Mouse (Mus musculus) forebrain, embryonic 14.5 days (tissue): Measurements from ENCODE around the gene Cdc34. TPM values are rescaled to one million over a fixed set of nuclear protein-coding genes. Genes with fewer than 3 reads are reported as not detected.
A peak's percentile ranks its signal among the peaks of the same experiment; 100 is the strongest.

Source experiments
- ATAC-seq: fragments of 200-750 bp; cut with Nextera tagmentation; 2 replicates; pipeline ENCODE4 v1.8.0; 2017; ENCODE audit warnings: mild to moderate bottlenecking, moderate library complexity
- DNase-seq: peaks from one replicate; pipeline ENCODE4 v3.0.0-alpha.2; 2015; ENCODE audit warnings: low spot score
- H3K27ac ChIP-seq: fragments of 300-500 bp; sonication (generic); 2 replicates; pipeline ENCODE4 v1.5.1; 2014; ENCODE audit warnings: low read depth, mild to moderate bottlenecking, control low read depth, low read length, moderate library complexity
- H3K27me3 ChIP-seq: fragments of 300-500 bp; sonication (generic); replicated peaks from 2 replicates; pipeline ENCODE4 v1.6.1; 2014; ENCODE audit warnings: low read length, control low read depth, mixed read lengths; ENCODE audit not compliant: control insufficient read depth, insufficient read depth
- H3K36me3 ChIP-seq: fragments of 300-500 bp; sonication (generic); 2 replicates; pipeline ENCODE4 v1.6.1; 2014; ENCODE audit warnings: low read length, control low read depth; ENCODE audit not compliant: control insufficient read depth, insufficient read depth
- H3K4me1 ChIP-seq: fragments of 300-500 bp; sonication (generic); 2 replicates; pipeline ENCODE4 v1.6.1; 2014; ENCODE audit warnings: antibody characterized with exemption, low read length, control low read depth; ENCODE audit not compliant: control insufficient read depth, insufficient read depth
- H3K4me2 ChIP-seq: fragments of 300-500 bp; sonication (generic); 2 replicates; pipeline ENCODE4 v1.6.1; 2014; ENCODE audit warnings: mild to moderate bottlenecking, control low read depth, low read length
- H3K4me3 ChIP-seq: fragments of 300-500 bp; sonication (generic); 2 replicates; pipeline ENCODE4 v1.5.1; 2014; ENCODE audit warnings: low read depth, low read length, control low read depth
- H3K9ac ChIP-seq: fragments of 300-500 bp; sonication (generic); 2 replicates; pipeline ENCODE4 v1.6.1; 2014; ENCODE audit warnings: mild to moderate bottlenecking, low read length, control low read depth, moderate library complexity
- H3K9me3 ChIP-seq: fragments of 300-500 bp; sonication (generic); replicated peaks from 2 replicates; pipeline ENCODE4 v1.6.1; 2016; ENCODE audit warnings: low read length, control low read depth, mixed read lengths; ENCODE audit not compliant: control insufficient read depth
- WGBS: fragments of 180-500 bp; shearing (Covaris S2); extraction: QIAGEN DNeasy Blood & Tissue Kit; methylation state at CpG from one replicate; pipeline ENCODE4 v1.1.7; 2014; 5-methylcytosine and 5-hydroxymethylcytosine counted together
- polyA plus RNA-seq: library from polyadenylated mRNA; unstranded; fragments of >200 nt; fragmentation: Nextera tagmentation; extraction: Ambion mirVana; gene quantifications from 2 replicates; pipeline ENCODE4 v1.2.1, GENCODE M21; 2014

Cdc34 gene
- polyA plus RNA-seq, 1 experiment from 2014 or later = 76.9 TPM

DNA sequence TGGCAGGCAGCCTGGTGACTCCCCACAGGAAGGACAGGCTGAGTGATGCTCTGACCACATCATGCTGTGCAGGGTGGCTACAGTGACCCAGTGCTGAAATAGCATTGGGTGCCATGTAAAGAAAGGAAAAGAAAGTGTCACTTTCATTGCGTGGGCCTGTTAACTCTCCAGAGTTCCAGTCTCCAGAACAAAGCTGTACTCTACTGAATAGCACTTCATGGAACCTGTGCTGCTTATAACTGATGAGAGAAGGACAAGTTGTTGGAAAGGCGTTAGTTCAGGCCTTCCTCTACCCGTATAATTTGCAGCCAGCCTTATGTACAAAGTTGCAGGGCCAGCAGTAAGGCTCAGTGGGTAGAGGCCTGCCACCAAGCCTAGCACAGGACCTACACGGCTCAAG lies 6.7 kb downstream of the Cdc34 start, which contains the start of gene Gzmm:
TSS of gene Gzmm (plus strand) at position 301 of the 400 bp plus-strand sequence.
- H3K4me3 ChIP-seq = no peak within 1 kb of the TSS
- no peaks in the 10 kb centered on the region for H3K9me3 ChIP-seq
- peaks cover 56% of the 10 kb centered on the region for H3K36me3 ChIP-seq
- H3K27ac ChIP-seq = no peak within 1 kb of the TSS
- no peaks in the 10 kb centered on the region for H3K27me3 ChIP-seq
- DNase-seq = no peak
- WGBS = 83% methylated on average over 4 of the region's 4 CpGs
- no peak within 1 kb of the TSS for H3K4me2 ChIP-seq
- H3K4me1 ChIP-seq = peaks cover under 1% of the 10 kb centered on the region
- H3K9ac ChIP-seq = no peak within 1 kb of the TSS
- ATAC-seq = no peak

DNA sequence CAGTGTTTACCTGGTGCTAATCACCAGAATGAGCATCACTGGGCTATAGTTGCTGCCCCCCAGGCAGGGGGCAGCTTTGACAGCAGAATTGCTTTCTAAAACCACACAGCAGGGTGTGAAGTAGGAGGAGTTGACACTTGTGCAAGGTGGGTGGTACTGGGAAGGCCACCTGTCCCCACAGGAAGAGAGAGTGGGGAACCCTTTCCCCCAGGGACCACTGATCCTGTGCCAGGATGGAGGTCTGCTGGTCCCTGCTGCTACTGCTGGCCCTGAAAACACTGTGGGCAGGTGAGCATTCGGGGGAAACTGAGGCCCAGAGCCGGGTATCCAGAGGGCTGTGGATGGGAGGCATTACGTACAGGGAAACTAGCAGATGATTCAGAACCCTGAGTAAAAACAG lies 7.2 kb downstream of the Cdc34 start:
- peaks cover 55% of the 10 kb centered on the region for H3K36me3 ChIP-seq
- H3K27ac ChIP-seq = no peak overlapping the region
- 100% methylated on average over 3 of the region's 3 CpGs for WGBS
- no peaks in the 10 kb centered on the region for H3K9me3 ChIP-seq
- no peaks in the 10 kb centered on the region for H3K4me1 ChIP-seq
- H3K9ac ChIP-seq = no peak overlapping the region
- ATAC-seq = no peak
- H3K4me2 ChIP-seq = no peak overlapping the region
- no peaks in the 10 kb centered on the region for H3K27me3 ChIP-seq
- no peak for DNase-seq
- no peak overlapping the region for H3K4me3 ChIP-seq

DNA sequence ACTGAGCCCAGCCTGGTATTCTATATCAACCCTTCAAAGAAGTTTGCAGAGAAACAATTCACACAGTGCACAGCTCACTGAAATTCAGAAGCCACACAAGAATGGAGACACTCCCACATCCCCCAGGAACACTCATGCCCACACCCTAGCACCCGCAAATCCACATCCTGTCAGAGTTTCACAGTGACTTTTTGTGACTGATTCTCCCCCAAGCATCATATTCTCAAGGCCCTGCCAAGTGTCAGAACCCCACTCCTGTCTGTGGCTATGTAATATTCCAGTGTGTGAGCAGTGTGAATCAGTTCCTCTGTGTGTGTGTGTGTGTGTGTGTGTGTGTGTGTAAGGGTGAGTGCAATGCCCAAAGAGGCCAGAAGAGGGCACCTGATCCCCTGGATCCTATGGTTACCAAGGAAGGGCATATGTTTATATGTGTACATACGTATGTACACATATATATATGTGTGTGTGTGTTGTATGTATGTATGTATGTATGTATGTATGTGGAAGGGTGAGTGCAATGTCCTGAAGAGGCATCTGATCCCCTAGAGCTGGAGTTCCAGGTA lies 10.1 kb downstream of the Cdc34 start:
- Histone ChIP-seq H3K27ac (no peak overlapping the region), H3K36me3 (peaks cover 26% of the 10 kb centered on the region), H3K4me1 (no peaks in the 10 kb centered on the region), H3K9me3 (no peaks in the 10 kb centered on the region), H3K4me3 (no peak overlapping the region), H3K4me2 (no peak overlapping the region), H3K27me3 (no peaks in the 10 kb centered on the region), H3K9ac (no peak overlapping the region)
- 95% methylated on average over 2 of the region's 2 CpGs for WGBS
- no peak for DNase-seq
- no peak for ATAC-seq

DNA sequence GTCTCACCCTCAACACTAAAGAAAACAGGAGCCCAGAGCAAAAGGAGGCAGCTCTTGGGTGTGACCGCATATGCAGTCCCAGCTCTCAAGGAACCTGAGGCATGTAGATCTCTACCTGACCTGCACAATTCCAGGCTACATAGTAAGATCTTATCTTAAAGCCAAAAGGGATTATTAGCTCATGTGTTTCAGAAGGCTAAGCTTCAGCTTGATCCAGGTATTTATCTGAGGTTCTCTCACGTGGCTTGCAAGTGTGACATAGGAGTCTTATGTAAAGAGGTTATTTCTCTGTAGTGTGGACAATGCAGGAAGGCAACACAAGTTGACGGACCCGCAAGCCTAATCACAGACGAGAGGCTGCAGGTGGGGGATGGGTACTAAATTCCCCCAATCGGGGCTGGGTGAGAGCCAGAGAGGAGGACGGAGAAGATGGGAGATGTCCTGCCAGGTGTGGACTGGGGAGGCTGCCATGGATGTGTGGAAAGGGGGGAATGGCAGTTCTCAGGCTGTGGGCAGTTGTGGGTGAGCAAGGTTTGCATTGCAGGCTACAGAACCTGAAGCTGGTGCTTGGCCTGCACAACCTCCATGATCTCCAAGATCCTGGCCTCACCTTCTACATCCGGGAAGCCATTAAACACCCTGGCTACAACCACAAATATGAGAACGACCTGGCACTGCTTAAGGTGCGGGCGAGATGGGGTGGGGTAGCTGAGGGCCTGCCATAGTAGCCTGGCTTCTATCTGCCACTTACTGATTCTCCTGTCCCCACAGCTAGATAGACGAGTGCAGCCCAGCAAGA lies 11.8 kb downstream of the Cdc34 start:
- ATAC-seq = no peak
- no peak overlapping the region for H3K4me3 ChIP-seq
- H3K9ac ChIP-seq = no peak overlapping the region
- no peak for DNase-seq
- H3K27me3 ChIP-seq = no peaks in the 10 kb centered on the region
- H3K4me2 ChIP-seq = no peak overlapping the region
- no peaks in the 10 kb centered on the region for H3K4me1 ChIP-seq
- peaks cover 9% of the 10 kb centered on the region for H3K36me3 ChIP-seq
- 79% methylated on average over 12 of the region's 12 CpGs for WGBS
- H3K9me3 ChIP-seq = no peaks in the 10 kb centered on the region
- H3K27ac ChIP-seq = no peak overlapping the region

DNA sequence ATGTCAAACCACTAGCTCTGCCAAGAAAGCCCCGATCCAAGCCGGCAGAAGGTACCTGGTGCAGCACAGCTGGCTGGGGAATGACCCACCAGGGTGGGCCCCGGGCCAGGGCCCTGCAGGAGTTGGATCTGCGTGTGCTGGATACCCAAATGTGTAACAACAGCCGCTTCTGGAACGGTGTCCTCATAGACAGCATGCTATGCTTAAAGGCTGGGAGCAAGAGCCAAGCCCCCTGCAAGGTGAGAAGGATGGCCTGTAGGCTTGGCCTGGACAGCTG lies 12.3 kb downstream of the Cdc34 start:
- H3K4me1 ChIP-seq = no peaks in the 10 kb centered on the region
- WGBS = 84% methylated on average over 6 of the region's 6 CpGs
- DNase-seq = no peak
- H3K27me3 ChIP-seq = no peaks in the 10 kb centered on the region
- H3K4me3 ChIP-seq = no peak overlapping the region
- no peak overlapping the region for H3K4me2 ChIP-seq
- ATAC-seq = no peak
- no peak overlapping the region for H3K9ac ChIP-seq
- no peak overlapping the region for H3K27ac ChIP-seq
- peaks cover 4% of the 10 kb centered on the region for H3K36me3 ChIP-seq
- H3K9me3 ChIP-seq = no peaks in the 10 kb centered on the region

DNA sequence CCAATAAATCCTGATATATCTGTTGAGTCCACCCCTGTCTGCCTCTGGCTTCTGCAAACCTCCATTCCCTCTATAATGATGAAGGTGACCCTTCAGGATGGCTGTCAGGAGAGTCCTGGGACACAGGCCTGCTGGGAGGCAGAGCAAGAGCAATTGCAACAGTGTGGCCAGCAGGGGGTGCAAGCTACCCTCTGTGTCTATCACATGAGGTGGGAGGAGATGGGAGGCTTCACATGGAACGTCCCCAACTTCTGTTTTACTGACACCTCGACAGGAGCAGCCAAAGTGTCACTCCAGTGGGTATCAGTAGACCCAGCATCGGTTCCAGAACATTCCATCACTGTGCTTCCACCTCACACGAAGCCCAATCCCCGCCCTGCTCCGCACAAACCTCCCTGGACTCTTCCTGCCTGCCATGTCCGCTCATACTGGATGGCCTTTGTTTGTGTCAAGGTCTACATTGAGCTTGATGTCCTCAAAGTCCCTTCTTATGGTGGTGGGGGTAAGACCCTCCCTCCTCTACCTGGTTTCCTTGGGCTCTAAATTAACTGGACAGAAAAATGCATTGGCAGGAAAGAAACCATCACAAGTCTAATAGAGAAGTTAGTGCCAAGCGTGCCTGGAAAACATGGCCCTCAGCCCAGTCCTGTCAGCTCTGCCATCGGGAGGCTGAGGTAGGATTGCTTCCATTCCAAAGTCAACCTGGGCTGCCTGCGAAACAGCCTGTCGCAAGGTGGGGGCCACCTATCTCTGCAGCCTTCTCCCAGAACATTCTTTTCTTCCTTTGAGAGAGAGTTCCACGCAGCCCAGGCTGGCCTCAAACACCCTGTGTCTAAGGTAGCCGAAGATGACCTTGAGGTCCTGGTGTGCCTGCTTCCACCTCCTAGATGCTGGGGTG lies 13.5 kb downstream of the Cdc34 start:
- WGBS = 67% methylated on average over 13 of the region's 13 CpGs
- no peaks in the 10 kb centered on the region for H3K9me3 ChIP-seq
- H3K27ac ChIP-seq = no peak overlapping the region
- no peak overlapping the region for H3K4me3 ChIP-seq
- peak; percentile 75 for DNase-seq
- H3K4me1 ChIP-seq = no peaks in the 10 kb centered on the region
- peak; percentile 56 for ATAC-seq
- no peaks in the 10 kb centered on the region for H3K27me3 ChIP-seq
- H3K9ac ChIP-seq = no peak overlapping the region
- H3K4me2 ChIP-seq = no peak overlapping the region
- H3K36me3 ChIP-seq = no peaks in the 10 kb centered on the region

DNA sequence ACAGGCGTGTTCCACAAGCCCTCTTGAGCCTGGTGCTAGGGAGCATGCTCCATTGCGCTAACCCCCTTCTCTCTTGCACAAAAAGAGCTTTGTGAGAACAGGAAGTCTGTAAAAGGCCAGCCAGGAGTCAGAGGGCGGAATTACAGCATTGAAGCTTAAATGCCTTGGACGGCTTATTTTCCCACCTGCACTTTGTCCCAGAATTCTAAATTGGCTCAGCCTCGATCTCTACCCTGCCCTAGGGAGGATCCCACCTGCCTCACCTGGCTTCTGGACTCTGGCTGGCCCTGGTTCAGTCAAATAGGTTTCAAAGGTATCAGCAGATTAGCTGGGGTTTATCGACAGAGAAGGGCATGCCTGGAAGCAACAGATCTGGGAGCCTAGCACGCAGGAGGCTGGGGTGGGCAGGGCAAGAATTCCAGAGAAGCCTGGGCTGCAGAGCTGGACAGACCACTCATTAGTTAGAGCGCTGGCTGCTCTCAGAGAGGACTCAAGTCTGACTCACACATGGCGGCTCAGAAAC lies 14.2 kb downstream of the Cdc34 start:
- ATAC-seq = no peak
- H3K36me3 ChIP-seq = no peaks in the 10 kb centered on the region
- H3K27me3 ChIP-seq = no peaks in the 10 kb centered on the region
- no peak overlapping the region for H3K4me3 ChIP-seq
- H3K9me3 ChIP-seq = no peaks in the 10 kb centered on the region
- DNase-seq = no peak
- H3K9ac ChIP-seq = no peak overlapping the region
- H3K27ac ChIP-seq = no peak overlapping the region
- WGBS = 65% methylated on average over 9 of the region's 9 CpGs
- H3K4me1 ChIP-seq = no peaks in the 10 kb centered on the region
- no peak overlapping the region for H3K4me2 ChIP-seq

DNA sequence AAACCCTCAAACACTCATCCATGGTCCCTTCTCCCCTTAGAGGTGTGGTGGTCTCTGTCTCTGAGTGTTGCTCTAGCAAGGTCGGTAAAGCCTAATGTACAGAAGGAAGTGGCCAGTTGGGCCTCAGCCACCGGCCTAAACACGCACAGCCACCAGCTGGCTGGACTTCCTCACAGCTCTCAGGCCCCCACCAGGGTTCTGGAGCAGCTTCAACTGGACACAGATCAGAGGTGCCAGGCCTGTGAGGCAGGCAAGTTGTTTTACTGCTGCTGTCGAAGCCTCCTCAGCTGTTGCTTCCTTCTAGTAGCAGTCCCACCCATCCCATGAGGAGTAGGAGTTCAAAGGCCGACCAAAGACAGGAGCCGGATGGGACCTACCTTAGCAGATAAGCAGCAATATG lies 15.9 kb downstream of the Cdc34 start:
- no peaks in the 10 kb centered on the region for H3K4me1 ChIP-seq
- WGBS = 90% methylated on average over 6 of the region's 6 CpGs

More for the DNA sequence above, 15.9 kb downstream of the Cdc34 start:
- ATAC-seq = no peak
- DNase-seq = no peak
- no peaks in the 10 kb centered on the region for H3K27me3 ChIP-seq
- no peak overlapping the region for H3K4me3 ChIP-seq
- H3K4me2 ChIP-seq = no peak overlapping the region
- no peaks in the 10 kb centered on the region for H3K36me3 ChIP-seq
- H3K9ac ChIP-seq = no peak overlapping the region
- H3K27ac ChIP-seq = no peak overlapping the region
- no peaks in the 10 kb centered on the region for H3K9me3 ChIP-seq
